Mouse (Mus musculus) v-Abl transformed pro-B cells (cell line): ENCODE results near the gene Rbfox1.

Source experiments
- in situ Hi-C, 2 experiments: fragments of 400-800 bp; cut with MboI; formaldehyde crosslinking; loops; one replicate each; pipeline ENCODE4 v1.15.1; 2025; ENCODE audit not compliant: unreplicated experiment in 2 of 2

The Rbfox1 gene

DNA sequence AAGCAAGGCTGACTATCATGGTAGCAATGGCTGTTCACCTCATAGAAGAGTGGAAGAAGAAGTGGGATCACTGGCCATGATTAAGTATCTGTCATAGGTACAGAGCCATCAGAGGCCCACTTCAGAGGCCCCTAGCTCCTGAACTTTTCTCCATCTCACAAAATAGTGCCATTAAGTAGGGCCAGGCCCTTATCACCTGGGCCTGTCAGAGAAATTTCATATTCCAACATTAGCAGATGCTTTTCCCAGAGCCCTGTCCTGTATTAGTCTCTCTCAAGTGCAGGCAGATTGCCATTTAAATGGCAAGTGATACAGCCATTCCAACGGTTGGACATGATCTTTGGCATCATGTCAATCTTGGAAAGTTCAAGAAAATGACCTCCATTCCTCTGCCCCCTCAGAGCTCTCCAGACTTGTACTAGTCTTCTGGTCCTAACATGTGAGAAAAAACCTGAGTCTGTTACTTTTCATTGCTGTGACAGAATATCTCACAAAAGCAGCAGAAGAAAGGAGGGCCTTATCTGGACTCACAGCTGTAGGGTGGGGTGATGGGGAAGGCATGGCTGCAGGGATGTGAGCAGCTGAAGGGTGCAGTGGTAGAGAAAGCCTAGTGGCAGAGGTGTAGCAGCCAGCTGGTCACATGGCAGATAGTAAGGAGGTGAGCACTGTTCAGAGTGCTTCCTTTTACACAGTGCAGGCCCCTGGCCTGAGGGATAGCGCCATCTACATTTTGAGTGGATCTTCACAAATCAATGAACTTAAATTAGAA, 210.6 kb downstream of the Rbfox1 start:
- in situ Hi-C loops = no loop called here

DNA sequence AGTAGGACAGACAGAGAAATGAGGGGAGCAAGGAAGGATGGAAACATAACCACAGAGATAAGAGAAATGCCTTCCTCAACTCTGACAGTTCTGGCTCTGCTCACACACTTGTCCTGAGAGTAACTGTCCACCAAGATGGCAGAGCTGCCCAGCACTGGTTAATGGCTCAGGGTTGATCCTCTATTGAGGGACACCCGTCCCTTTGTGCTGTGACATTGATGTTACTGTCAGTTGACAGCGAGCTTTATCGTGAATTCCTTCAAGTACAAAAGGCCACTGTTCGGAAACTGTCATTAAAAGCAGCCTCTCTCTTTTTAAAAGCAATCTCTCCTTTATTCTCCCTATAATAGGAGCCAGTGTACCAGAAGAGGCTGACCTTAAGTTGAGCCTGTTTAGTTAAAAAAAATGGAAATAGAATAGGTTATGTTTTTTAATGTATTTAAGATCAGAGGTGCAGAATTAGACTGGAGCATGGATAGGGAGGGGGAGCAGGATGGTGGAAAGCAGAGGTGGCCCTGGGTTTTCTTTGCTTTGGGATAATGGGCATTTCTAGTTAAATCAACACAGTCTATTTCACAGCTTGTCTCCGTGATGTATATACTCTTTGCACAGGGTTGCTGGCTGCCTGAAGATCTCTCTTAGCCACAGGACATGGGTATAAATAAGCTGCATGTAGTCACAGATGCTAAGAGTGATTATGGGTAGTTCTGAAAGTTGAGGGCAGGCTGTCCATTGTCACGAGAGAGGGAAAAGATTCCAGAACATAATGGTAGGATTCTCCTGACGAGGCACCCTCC, 212.3 kb downstream of the Rbfox1 start:
- in situ Hi-C loops = no loop called here

DNA sequence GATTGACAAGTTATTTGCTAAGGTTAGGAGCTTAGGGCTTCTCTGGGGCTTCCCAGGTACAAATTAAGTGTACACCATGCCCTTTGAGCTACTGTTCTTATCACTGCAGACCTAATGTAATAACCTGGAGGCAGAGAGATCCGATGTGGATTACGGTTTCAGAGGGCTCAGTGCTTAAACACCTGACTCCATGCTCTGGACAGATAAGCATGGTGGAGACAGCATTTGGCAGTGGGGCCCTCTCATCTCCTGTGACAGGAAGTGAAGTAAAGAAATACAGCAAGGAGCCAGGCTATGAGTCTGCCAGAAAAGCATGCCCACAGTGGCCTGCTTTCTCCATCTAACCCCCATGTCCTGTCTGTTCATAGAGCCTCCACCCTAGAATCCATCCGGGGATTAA, 213.0 kb downstream of the Rbfox1 start:
- in situ Hi-C loops = no loop called here

DNA sequence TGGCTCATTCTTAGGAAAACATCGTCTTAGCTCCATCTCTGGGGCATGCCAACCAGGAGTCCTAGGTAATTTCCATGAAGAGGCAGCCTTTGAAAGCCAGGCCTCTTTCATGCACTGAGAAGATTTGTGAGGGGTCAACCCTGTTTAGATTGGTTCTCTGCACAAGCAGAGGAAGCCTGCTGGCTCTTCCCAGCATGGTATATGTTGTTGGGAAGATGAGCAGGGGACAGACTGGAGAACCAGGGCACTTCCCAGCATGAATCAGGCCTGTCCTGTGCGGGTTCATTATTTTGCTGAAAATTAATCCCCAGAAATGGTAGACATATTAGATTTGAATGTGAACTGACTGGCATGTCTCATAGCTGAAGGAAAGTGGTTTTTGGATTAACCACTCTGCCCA, 214.4 kb downstream of the Rbfox1 start:
- in situ Hi-C loops = no loop called here

DNA sequence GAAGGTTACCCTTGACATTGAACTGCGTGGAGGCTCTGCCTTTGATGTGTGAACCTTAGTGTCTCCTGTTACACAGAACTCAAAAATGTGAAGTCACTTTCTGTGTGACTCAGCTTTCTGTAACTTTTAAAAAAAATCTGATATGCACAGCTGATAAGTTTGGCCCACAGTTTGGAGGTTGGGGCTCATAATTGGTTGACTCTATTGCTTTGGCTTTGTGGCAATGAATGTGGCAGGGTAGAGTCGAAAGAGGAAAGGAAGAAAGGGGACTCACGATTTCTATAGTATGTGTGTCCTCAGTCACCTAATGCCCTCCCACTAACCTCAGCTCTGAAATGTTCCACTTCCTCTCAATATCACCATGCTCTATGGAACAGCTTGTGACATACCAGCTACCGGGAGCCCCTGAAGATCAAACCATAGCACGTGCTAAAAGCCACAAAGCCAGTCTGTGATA, 215.3 kb downstream of the Rbfox1 start:
- in situ Hi-C loops = no loop called here

DNA sequence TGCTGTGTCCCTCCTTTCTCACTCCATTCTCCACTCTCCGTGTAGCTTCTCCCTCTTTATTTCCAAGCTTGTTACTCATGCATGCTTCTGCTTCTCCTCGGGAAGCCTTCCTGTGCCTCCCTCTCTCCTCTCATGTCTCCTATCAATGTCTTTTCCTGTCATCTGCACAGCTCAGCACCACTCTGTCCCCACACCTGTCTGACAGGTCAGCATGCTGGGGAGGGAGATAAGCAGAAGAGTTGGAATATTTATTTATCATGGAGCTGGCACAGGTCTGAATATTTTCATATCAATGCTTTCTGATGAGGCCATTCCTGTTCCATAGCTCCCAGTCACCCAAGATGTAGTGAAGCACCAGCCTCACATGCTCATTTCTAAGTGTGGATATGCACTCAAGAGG, 218.6 kb downstream of the Rbfox1 start:
- in situ Hi-C loops = no loop called here

DNA sequence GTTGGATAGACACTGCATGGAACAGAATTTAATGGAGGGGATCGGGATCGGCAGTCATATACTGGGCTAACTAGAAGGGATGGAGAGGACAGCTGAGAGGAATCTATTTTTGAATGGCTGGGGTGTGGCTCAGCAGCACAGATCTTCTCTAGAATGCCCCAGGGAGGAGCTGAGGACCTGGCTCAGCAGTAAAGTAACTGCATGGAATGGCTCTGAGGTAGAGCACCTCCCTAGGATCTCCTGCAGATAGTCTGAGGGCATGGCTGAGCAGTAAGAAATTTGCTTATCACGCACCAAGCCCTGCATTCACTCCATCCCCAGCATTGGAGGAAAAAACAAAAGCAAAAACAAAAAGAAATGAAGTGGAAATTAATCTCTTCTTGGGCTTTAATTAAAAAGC, 225.0 kb downstream of the Rbfox1 start:
- in situ Hi-C loops = no loop called here

DNA sequence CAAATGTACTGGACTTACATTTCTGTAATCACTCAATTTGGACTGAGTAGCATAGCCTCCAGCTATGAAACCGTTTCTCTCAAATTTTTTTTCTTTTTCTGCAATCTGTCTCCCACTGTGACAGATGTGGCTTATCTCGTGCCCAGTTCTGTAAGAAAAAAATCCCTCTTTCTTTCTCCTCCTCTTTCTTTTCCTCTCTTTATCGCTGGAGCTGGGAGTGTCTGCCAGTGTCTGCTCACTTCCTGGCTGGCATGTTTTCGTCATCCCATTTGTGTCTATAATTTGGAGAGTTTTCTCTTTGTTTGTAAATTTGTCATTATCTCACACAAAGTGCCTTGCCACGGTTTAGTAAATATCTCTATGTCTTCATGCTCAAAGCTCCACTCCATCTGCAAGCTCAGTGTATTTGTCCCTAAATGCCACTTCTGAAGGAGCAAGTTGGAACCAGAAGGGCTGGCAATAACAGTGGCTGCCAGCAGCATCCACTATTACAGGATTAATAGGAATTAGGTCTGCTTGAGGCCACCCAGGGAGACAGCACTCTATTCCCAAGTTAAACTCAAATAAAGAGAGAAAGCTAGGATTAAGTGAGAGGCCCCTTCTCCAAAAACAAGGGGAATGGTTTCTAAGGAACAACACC, 228.8 kb downstream of the Rbfox1 start:
- in situ Hi-C loops = no loop called here

DNA sequence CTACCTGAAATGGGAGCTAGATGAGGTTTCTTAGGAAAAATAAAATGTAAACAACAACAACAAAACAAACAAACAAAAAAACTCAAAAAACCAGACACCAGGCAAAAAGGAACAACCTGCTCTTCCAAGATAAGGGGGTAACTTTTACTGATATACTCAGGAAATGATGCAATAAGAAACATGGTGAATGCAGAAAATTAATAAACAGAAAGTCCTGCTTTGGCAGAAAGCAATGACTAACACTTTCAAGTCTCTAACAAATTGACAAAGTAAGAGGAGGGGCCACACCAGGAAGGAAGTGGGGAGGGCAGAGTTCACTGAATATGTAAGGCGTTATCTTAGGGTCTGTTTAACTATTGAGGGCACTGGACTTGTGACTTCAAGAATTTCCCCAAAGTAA, 234.3 kb downstream of the Rbfox1 start:
- in situ Hi-C loops = no loop called here

DNA sequence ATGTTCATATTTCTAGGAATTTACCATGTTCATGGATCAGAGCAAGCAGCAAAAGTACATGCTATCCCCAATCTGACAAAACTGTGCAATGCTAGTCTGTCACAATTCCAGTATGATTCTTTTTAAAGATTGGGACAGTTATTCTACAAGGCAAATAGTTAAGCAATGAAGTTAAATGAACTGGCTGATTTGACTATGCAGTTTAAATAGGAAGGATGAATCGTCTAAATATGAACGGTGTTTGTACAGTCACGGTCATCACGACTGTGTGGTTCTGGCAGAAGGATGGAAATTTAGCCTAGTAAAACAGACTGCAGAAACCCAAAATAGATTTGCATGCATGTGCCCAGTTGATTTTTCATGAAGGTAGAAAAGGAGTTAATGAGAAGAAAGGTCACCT, 236.1 kb downstream of the Rbfox1 start:
- in situ Hi-C loops = no loop called here

DNA sequence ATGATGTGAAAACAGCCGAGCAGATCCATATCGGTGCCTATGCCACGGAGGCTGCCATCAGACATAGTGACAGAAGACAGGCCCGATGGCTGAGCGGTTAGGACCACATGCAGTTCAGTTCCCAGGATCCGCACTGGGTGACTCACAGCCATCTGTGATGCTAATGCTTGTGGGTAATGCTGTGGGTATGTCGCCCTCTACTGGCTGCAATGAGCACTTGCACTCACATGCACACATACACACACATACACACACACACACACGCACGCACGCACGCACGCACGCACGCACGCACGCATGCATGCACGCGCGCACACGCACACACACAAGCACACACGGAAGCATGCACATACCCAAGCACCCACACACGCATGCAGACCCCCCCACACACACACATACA, 237.7 kb downstream of the Rbfox1 start:
- in situ Hi-C loops = no loop called here

DNA sequence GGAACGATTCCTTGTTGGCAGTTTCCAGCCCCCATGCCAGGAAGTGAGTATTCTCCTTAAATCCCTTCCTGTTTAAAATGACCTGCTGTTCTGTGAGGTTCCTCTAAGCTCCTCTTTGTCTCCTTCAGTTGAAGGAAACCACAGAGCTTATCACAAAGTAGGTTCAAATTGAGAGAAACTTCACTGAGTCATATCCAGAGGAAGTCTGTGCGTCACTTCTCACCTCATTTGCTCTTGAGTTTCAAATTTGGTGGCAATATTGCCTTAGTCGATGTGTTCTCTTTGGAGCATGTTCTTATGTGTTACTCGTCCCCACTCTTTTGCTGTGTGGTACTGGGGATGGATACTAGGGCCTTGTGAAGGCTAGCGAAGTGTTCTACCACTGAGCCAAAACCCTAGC, 243.2 kb downstream of the Rbfox1 start:
- in situ Hi-C loops = no loop called here

DNA sequence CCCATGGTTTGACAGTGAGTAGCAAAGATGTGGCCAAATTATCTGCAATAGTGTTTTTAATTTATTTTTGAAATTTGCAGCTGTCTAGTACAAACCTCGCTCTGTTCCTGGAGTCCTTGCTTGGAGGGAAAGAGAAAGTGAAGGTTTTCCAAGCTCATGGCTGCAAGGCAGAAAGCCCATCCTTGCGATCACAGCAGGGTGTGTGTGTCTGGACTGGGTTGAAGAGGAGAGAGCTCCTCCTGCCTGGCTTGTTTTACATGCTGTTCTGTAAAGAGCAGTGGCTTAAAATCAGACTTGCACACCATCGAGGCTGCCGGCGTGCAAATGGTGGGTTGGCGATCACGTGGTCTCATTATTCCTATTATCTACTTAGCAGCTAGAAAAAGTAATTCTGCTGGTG, 249.9 kb downstream of the Rbfox1 start:
- in situ Hi-C loops = no loop called here

DNA sequence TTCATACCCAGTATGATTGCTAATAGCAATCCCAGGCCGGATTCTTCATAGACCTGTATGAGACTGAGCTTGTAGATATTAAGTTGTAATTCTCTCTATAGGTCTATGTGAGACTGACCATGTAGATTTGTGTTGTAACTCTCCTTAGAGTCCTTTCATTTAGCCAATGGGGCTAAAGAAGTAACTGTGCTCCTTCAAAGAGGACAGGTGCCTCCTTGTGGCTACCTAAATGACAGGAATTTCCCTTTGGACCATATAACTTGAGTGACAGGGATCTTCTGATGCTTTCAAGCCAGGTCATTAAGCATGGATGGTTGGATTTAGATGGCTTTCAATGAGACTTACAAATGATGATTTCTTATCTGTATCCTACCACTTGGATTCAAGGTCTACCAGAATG, 254.3 kb downstream of the Rbfox1 start:
- in situ Hi-C loops = no loop called here

DNA sequence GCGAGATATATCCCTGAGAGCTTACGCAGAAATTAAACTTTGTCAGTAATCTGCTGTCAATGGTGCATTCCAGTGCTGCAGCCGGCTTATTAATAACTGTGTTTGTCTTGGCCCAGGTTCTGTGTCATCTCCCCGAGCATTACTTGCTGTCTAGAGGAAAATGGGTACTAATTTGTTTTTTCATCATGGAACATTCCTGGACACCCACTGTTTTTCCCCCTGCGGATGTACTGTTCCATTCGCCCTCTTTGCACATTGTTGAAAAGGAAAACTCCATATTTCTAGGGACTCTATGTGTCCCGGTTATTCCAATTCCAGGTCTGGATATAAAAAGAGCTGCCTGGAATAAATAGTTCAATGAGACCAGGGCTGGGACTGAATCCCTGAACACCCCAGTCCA, 262.8 kb downstream of the Rbfox1 start:
- in situ Hi-C loops = no loop called here

DNA sequence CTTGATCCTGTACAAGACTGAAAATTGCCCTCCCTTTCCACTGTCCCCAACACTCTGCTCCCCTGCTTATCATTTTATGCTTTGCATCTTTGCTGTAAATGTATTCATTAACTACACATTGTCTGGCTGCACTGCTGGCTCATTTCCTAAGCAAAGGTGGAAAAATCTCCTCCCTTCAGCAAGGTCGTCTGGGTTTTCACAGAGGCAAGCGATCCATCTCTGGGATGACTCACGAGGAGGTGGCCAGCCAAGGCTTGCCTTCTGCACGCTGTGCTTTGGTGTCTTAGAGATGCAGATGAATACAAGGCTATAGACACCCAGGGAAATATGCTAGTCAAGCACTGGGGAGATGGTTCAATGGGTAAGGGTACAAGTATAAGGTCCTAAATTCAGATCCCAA, 264.2 kb downstream of the Rbfox1 start:
- in situ Hi-C loops = no loop called here

DNA sequence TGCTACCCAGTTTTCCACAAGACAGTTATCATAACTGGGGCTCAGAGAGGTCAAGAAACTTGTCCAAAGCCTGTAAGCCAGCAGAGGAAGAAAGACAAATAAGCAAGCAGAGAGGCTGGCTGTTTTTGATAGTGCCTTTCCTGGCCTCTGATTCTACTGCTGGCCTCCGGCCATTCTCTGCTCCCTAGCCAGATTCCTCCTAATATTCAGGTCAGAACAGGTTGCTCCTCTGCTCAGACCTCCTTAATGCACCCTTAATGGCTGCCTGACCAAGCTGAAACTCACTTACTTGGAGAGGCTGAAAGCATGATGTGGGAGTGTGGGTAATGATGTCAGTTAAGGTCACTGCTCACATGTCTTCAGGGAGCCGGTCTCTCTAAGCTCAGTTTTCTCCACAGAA, 270.4 kb downstream of the Rbfox1 start:
- in situ Hi-C loops = no loop called here

DNA sequence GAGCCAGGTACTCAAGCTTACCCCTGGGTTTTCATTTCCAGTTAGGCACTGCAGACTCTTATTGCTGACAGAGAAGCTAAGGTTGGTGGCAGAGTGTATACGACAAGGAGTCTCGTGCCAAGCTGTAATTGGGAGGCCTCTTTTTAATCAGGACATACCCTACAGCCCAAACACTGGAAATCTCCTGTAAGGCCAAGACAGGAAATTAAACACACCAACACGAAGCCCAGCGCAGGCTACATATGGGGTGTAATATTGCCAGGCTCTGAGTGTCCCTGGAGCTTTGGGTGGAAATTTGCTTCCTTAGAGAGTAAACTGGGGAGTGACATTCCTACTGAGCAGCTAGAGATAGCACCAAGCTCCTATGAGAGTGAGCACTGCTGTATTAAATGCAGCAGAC, 279.3 kb downstream of the Rbfox1 start:
- in situ Hi-C loops = no loop called here

DNA sequence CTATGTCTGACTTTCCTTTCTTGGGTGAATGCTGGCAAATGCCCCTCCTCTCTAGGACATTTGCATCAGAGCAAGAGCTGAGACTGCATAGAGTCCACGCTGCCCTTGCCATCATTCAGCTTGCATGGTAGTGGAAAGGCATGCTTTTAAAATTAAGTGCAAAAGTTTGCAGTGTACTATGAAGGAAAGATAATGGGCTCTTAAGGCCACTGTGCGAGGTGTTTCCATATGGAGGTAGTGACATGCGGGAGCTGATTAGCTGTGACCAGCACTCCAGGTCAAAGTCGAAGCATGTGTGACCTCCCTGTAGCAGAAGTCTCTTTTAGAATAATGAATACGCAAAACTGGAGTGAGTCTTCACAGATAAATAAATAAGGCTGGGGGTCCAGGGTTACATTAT, 284.2 kb downstream of the Rbfox1 start:
- in situ Hi-C loops = no loop called here

DNA sequence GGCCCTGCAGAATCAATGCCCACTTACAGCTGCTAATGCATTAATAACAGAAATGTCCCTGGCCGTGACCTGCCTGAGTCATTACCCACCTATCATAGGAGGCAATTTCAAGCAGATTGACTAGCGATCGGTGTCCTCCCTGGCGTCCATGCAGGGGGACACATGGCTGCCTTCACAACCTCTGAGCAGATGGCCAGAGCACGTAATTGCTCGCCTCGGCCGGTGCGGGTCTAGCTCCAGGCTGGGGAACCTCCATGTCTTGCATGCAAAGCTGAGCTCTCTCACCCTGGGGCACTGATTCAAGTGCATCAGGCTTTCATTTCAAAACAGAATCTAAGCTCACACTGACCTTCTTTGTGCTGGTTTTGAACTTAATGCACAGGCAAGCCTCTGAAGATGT, 295.7 kb downstream of the Rbfox1 start:
- in situ Hi-C loops = no loop called here

DNA sequence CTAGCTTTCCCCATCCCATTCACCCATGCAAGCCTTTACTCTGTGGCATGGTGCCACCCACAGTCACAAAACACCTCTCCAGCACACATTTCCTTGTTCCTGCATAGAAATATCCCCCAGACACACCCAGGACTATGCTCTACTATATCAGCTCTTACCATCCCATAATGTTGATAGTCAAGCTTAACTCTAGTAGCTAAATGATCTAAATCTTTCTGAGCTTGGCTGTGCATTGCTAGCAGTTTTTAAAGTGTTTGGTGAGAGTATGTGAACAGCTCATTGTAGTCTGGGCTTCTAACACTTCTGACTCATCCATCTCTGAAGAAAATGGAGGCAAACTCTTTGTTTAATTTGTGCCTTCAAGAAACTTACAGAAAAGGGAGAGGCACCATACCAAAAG, 297.2 kb downstream of the Rbfox1 start:
- in situ Hi-C loops = no loop called here

DNA sequence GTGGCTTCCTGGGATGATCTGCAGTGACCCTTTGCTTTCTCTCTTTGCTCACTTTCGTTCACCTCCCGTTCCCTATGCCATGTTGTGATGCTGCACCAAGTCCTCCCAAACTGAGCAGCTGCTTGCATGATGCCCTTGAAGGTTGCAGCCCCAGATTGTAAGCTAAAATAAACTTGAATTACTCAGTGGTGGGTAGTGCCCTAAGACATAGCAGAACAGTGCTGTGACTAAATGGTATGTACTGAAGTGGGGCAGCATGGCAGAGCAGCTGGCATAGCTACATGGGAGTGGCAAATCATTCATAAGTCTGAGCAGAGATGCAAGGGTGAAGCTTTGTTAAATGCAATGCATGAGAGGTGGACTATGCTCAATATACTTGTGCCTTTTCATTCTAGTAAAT, 307.2 kb downstream of the Rbfox1 start:
- in situ Hi-C loops = no loop called here
